Mouse (Mus musculus): ENCODE results near the gene Tars2. TPM values are rescaled to one million over a fixed set of nuclear protein-coding genes. Genes with fewer than 3 reads are reported as not detected.

Tars2 gene
- polyA plus RNA-seq, 1 experiment from 2014 or later = 48.3 TPM

- WGBS = 95% methylated on average over 7 of the region's 7 CpGs
- no peaks in the 10 kb centered on the region for H3K27me3 ChIP-seq
- H3K36me3 ChIP-seq = no peaks in the 10 kb centered on the region
- ATAC-seq (replicated peaks) = no peak
- H3K4me1 ChIP-seq = no peaks in the 10 kb centered on the region
- no peak overlapping the region for H3K27ac ChIP-seq (replicated peaks)
- no peak overlapping the region for H3K9ac ChIP-seq (replicated peaks)
- H3K4me3 ChIP-seq = no peak overlapping the region
- no peaks in the 10 kb centered on the region for H3K9me3 ChIP-seq
- H3K4me2 ChIP-seq (replicated peaks) = no peak overlapping the region
Measured at GRCm38 (mm10) chr3:95707497-95707896, 52.5 kb downstream of the Tars2 start.

GRCm38 (mm10) chr3:95706273-95706672, 53.7 kb downstream of the Tars2 start:
- Histone ChIP-seq H3K9ac (replicated peaks) (no peak overlapping the region), H3K4me3 (no peak overlapping the region), H3K9me3 (no peaks in the 10 kb centered on the region), H3K4me1 (peaks cover 8% of the 10 kb centered on the region), H3K27me3 (no peaks in the 10 kb centered on the region), H3K27ac (replicated peaks) (no peak overlapping the region), H3K4me2 (replicated peaks) (no peak overlapping the region), H3K36me3 (no peaks in the 10 kb centered on the region)
- ATAC-seq (replicated peaks) = no peak
- WGBS = 89% methylated on average over 4 of the region's 4 CpGs

GRCm38 (mm10) chr3:95704612-95705011, 55.4 kb downstream of the Tars2 start:
- H3K27ac ChIP-seq (replicated peaks) = no peak overlapping the region
- no peak overlapping the region for H3K9ac ChIP-seq (replicated peaks)
- no peak overlapping the region for H3K4me3 ChIP-seq
- ATAC-seq (replicated peaks) = no peak
- H3K4me1 ChIP-seq = peaks cover 10% of the 10 kb centered on the region
- no peak overlapping the region for H3K4me2 ChIP-seq (replicated peaks)
- WGBS = 90% methylated on average over 4 of the region's 4 CpGs
- no peaks in the 10 kb centered on the region for H3K9me3 ChIP-seq
- H3K27me3 ChIP-seq = no peaks in the 10 kb centered on the region
- H3K36me3 ChIP-seq = no peaks in the 10 kb centered on the region

- no peak for ATAC-seq (replicated peaks)
- H3K9ac ChIP-seq (replicated peaks) = no peak overlapping the region
- no peaks in the 10 kb centered on the region for H3K36me3 ChIP-seq
- no peaks in the 10 kb centered on the region for H3K9me3 ChIP-seq
- 98% methylated on average over 3 of the region's 3 CpGs for WGBS
- peaks cover 10% of the 10 kb centered on the region for H3K4me1 ChIP-seq
- H3K4me2 ChIP-seq (replicated peaks) = no peak overlapping the region
- H3K27me3 ChIP-seq = no peaks in the 10 kb centered on the region
- no peak overlapping the region for H3K4me3 ChIP-seq
- no peak overlapping the region for H3K27ac ChIP-seq (replicated peaks)
Measured at GRCm38 (mm10) chr3:95703276-95703675, 56.7 kb downstream of the Tars2 start.

GRCm38 (mm10) chr3:95701877-95702540, 58.0 kb downstream of the Tars2 start:
- H3K4me2 ChIP-seq (replicated peaks) = peak overlapping the region; percentile 45
- H3K9me3 ChIP-seq = no peaks in the 10 kb centered on the region
- H3K4me3 ChIP-seq = peak overlapping the region; percentile 24
- no peaks in the 10 kb centered on the region for H3K36me3 ChIP-seq
- peak; percentile 91 for ATAC-seq (replicated peaks)
- no peaks in the 10 kb centered on the region for H3K27me3 ChIP-seq
- H3K4me1 ChIP-seq = peaks cover 10% of the 10 kb centered on the region
- H3K9ac ChIP-seq (replicated peaks) = peak overlapping the region; percentile 26
- no peak overlapping the region for H3K27ac ChIP-seq (replicated peaks)
- WGBS = 3% methylated on average over 24 of the region's 24 CpGs

GRCm38 (mm10) chr3:95701085-95701484, 58.9 kb downstream of the Tars2 start:
- Histone ChIP-seq H3K36me3 (no peaks in the 10 kb centered on the region), H3K9ac (replicated peaks) (no peak overlapping the region), H3K4me3 (no peak overlapping the region), H3K27ac (replicated peaks) (no peak overlapping the region), H3K9me3 (no peaks in the 10 kb centered on the region), H3K4me1 (peaks cover 10% of the 10 kb centered on the region), H3K27me3 (no peaks in the 10 kb centered on the region), H3K4me2 (replicated peaks) (no peak overlapping the region)
- whole genome bisulfite sequencing = 79% methylated on average over 2 of the region's 2 CpGs
- ATAC-seq (replicated peaks) = no peak

GRCm38 (mm10) chr3:95700233-95700681, 59.7 kb downstream of the Tars2 start:
- no peaks in the 10 kb centered on the region for H3K36me3 ChIP-seq
- H3K9me3 ChIP-seq = no peaks in the 10 kb centered on the region
- 71% methylated on average over 6 of the region's 6 CpGs for WGBS
- no peak overlapping the region for H3K27ac ChIP-seq (replicated peaks)
- H3K4me3 ChIP-seq = no peak overlapping the region
- peaks cover 10% of the 10 kb centered on the region for H3K4me1 ChIP-seq
- H3K4me2 ChIP-seq (replicated peaks) = no peak overlapping the region
- H3K27me3 ChIP-seq = no peaks in the 10 kb centered on the region
- H3K9ac ChIP-seq (replicated peaks) = no peak overlapping the region
- no peak for ATAC-seq (replicated peaks)

GRCm38 (mm10) chr3:95698286-95698685, 61.7 kb downstream of the Tars2 start:
- WGBS = 95% methylated on average over 4 of the region's 4 CpGs
- Histone ChIP-seq H3K36me3 (no peaks in the 10 kb centered on the region), H3K27ac (replicated peaks) (no peak overlapping the region), H3K27me3 (no peaks in the 10 kb centered on the region), H3K9me3 (no peaks in the 10 kb centered on the region), H3K4me2 (replicated peaks) (no peak overlapping the region), H3K9ac (replicated peaks) (no peak overlapping the region), H3K4me3 (no peak overlapping the region), H3K4me1 (peaks cover 10% of the 10 kb centered on the region)
- ATAC-seq (replicated peaks) = no peak

- 60% methylated on average over 7 of the region's 7 CpGs for WGBS
Measured at GRCm38 (mm10) chr3:95696360-95696759, 63.6 kb downstream of the Tars2 start.

GRCm38 (mm10) chr3:95695796-95696195, 64.2 kb downstream of the Tars2 start:
- no peaks in the 10 kb centered on the region for H3K4me1 ChIP-seq
- no peak for ATAC-seq (replicated peaks)
- H3K4me3 ChIP-seq = no peak overlapping the region
- no peak overlapping the region for H3K27ac ChIP-seq (replicated peaks)
- H3K9me3 ChIP-seq = no peaks in the 10 kb centered on the region
- WGBS = 69% methylated on average over 3 of the region's 3 CpGs
- H3K9ac ChIP-seq (replicated peaks) = no peak overlapping the region
- no peak overlapping the region for H3K4me2 ChIP-seq (replicated peaks)
- no peaks in the 10 kb centered on the region for H3K27me3 ChIP-seq
- H3K36me3 ChIP-seq = 0 out of 2 replicates have a peak, but pooled peaks cover 5% of the 10 kb centered on the region

More at GRCm38 (mm10) chr3:95696360-95696759, 63.6 kb downstream of the Tars2 start:
- Histone ChIP-seq H3K9ac (replicated peaks) (no peak overlapping the region), H3K4me1 (peaks cover 3% of the 10 kb centered on the region; the same call in 1 of the 2 replicates), H3K4me3 (no peak overlapping the region), H3K36me3 (0 out of 2 replicates have a peak, but pooled peaks cover 2% of the 10 kb centered on the region), H3K9me3 (no peaks in the 10 kb centered on the region), H3K4me2 (replicated peaks) (no peak overlapping the region), H3K27me3 (no peaks in the 10 kb centered on the region), H3K27ac (replicated peaks) (no peak overlapping the region)
- ATAC-seq (replicated peaks) = no peak

GRCm38 (mm10) chr3:95694808-95695703, 65.0 kb downstream of the Tars2 start:
- Histone ChIP-seq H3K36me3 (0 out of 2 replicates have a peak, but pooled peaks cover 5% of the 10 kb centered on the region), H3K9ac (replicated peaks) (no peak overlapping the region), H3K9me3 (no peaks in the 10 kb centered on the region), H3K27ac (replicated peaks) (no peak overlapping the region), H3K4me1 (no peaks in the 10 kb centered on the region), H3K4me3 (no peak overlapping the region), H3K4me2 (replicated peaks) (no peak overlapping the region), H3K27me3 (no peaks in the 10 kb centered on the region)
- no peak for ATAC-seq (replicated peaks)
- WGBS = 90% methylated on average over 11 of the region's 11 CpGs

Data from forebrain, embryonic 15.5 days (tissue).